Mouse (Mus musculus) adrenal gland, postnatal 14 days (tissue): ENCODE measurements around the gene Ppp1r26. TPM values are rescaled to one million over a fixed set of nuclear protein-coding genes. Genes with fewer than 3 reads are reported as not detected.

Source experiments
- DNase-seq: peaks from one replicate; pipeline ENCODE4 v3.0.0; 2021; ENCODE audit warnings: mixed read lengths
- long read RNA-seq, 2 experiments: library from polyadenylated mRNA; stranded (forward); transcript quantifications; one replicate each; pipeline ENCODE4 v2.0.0; 2021
- total RNA-seq: library from RNA; stranded (reverse); gene quantifications from 2 replicates; pipeline ENCODE4 v1.2.3, GENCODE M21; 2021

The Ppp1r26 gene
- 5.4 and 5.9 TPM in 2 replicates for total RNA-seq
- long read RNA-seq, experiment 1, partial matches to known transcripts, result 0 of 5 reads
- long read RNA-seq, experiment 1, other reads (novel, unspliced or antisense), result 5 of 5 reads
- long read RNA-seq, experiment 2, partial matches to known transcripts, result 0 of 4 reads
- long read RNA-seq, experiment 2, other reads (novel, unspliced or antisense), result 3 of 4 reads

- peak; percentile 58 for DNase-seq
These were observed at the start of gene Ppp1r26 for GRCm38 (mm10) chr2:28446515-28447314. Gene Ppp1r26 (plus strand): TSS chr2:28446800.

- no peak for DNase-seq
These were observed 49.7 kb upstream of the Ppp1r26 start for GRCm38 (mm10) chr2:28396928-28397327.

GRCm38 (mm10) chr2:28397417-28398119 lies 49.0 kb upstream of the Ppp1r26 start:
- DNase-seq, result no peak

- peak; percentile 41 for DNase-seq
These were observed 45.0 kb upstream of the Ppp1r26 start for GRCm38 (mm10) chr2:28401647-28402046.

- no peak for DNase-seq
These were observed 44.5 kb upstream of the Ppp1r26 start for GRCm38 (mm10) chr2:28402128-28402527.

GRCm38 (mm10) chr2:28407796-28408195 lies 38.8 kb upstream of the Ppp1r26 start:
- no peak for DNase-seq

- no peak for DNase-seq
These were observed 37.5 kb upstream of the Ppp1r26 start for GRCm38 (mm10) chr2:28409144-28409543.

GRCm38 (mm10) chr2:28409566-28409965 lies 37.0 kb upstream of the Ppp1r26 start:
- no peak for DNase-seq

GRCm38 (mm10) chr2:28412936-28413335 lies 33.7 kb upstream of the Ppp1r26 start:
- DNase-seq, result no peak

GRCm38 (mm10) chr2:28414116-28414756 lies 32.4 kb upstream of the Ppp1r26 start:
- no peak for DNase-seq

GRCm38 (mm10) chr2:28414757-28415137 lies 31.9 kb upstream of the Ppp1r26 start:
- DNase-seq, result no peak

GRCm38 (mm10) chr2:28415387-28416024 lies 31.1 kb upstream of the Ppp1r26 start:
- DNase-seq, result peak; percentile 85

GRCm38 (mm10) chr2:28416511-28416910 lies 30.1 kb upstream of the Ppp1r26 start:
- no peak for DNase-seq

GRCm38 (mm10) chr2:28418034-28418433 lies 28.6 kb upstream of the Ppp1r26 start:
- DNase-seq, result peak; percentile 95

- DNase-seq, result peak; percentile 92
These were observed 26.7 kb upstream of the Ppp1r26 start for GRCm38 (mm10) chr2:28419898-28420297.

GRCm38 (mm10) chr2:28423167-28423566 lies 23.4 kb upstream of the Ppp1r26 start:
- peak; percentile 77 for DNase-seq

- DNase-seq, result no peak
These were observed 19.4 kb upstream of the Ppp1r26 start for GRCm38 (mm10) chr2:28427226-28427625.

GRCm38 (mm10) chr2:28430846-28431245 lies 15.8 kb upstream of the Ppp1r26 start:
- DNase-seq, result no peak

GRCm38 (mm10) chr2:28432811-28433210 lies 13.8 kb upstream of the Ppp1r26 start:
- DNase-seq, result peak; percentile 83

GRCm38 (mm10) chr2:28433512-28433911 lies 13.1 kb upstream of the Ppp1r26 start:
- DNase-seq, result no peak

- DNase-seq, result no peak
These were observed 11.2 kb upstream of the Ppp1r26 start for GRCm38 (mm10) chr2:28435401-28435800.

GRCm38 (mm10) chr2:28440842-28441241 lies 5.8 kb upstream of the Ppp1r26 start:
- DNase-seq, result no peak
